Mouse (Mus musculus) forebrain, embryonic 11.5 days (tissue): ENCODE measurements around the gene Pm20d1. TPM values are rescaled to one million over a fixed set of nuclear protein-coding genes. Genes with fewer than 3 reads are reported as not detected.
"Not testable (repeated sequence)": the region's sequence is repeated elsewhere in the genome, so short reads cannot be mapped to it uniquely, and the experiment has no call there.

Source experiments
- ATAC-seq: fragments of 200-750 bp; cut with Nextera tagmentation; replicated peaks from 2 replicates; pipeline ENCODE4 v1.8.0; 2017; ENCODE audit warnings: moderate TSS enrichment; ENCODE audit not compliant: low FRiP score
- DNase-seq: peaks from one replicate; pipeline ENCODE4 v3.0.0-alpha.2; 2017; ENCODE audit warnings: low spot score
- H3K27ac ChIP-seq: fragments of 300-500 bp; sonication (generic); 2 replicates; pipeline ENCODE4 v1.5.1; 2014; ENCODE audit warnings: low read depth, low read length
- H3K27me3 ChIP-seq: fragments of 300-500 bp; sonication (generic); 2 replicates; pipeline ENCODE4 v1.6.1; 2014; ENCODE audit warnings: mild to moderate bottlenecking, low read length, mixed read lengths; ENCODE audit not compliant: control insufficient read depth, insufficient read depth
- H3K36me3 ChIP-seq: fragments of 300-500 bp; sonication (generic); 2 replicates; pipeline ENCODE4 v1.6.1; 2014; ENCODE audit warnings: mild to moderate bottlenecking, low read length, moderate library complexity, mixed read lengths; ENCODE audit not compliant: control insufficient read depth, insufficient read depth
- H3K4me1 ChIP-seq: fragments of 300-500 bp; sonication (generic); replicated peaks from 2 replicates; pipeline ENCODE4 v1.6.1; 2014; ENCODE audit warnings: low read length, mixed read lengths; ENCODE audit not compliant: control insufficient read depth, insufficient read depth
- H3K4me2 ChIP-seq: fragments of 300-500 bp; sonication (generic); 2 replicates; pipeline ENCODE4 v1.6.1; 2014; ENCODE audit warnings: low read depth, mild to moderate bottlenecking, low read length, moderate library complexity, mixed read lengths; ENCODE audit not compliant: severe bottlenecking
- H3K4me3 ChIP-seq: fragments of 300-500 bp; sonication (generic); 2 replicates; pipeline ENCODE4 v1.5.1; 2014; ENCODE audit warnings: low read depth, low read length
- H3K9ac ChIP-seq: fragments of 300-500 bp; sonication (generic); 2 replicates; pipeline ENCODE4 v1.6.1; 2014; ENCODE audit warnings: low read length
- H3K9me3 ChIP-seq: fragments of 300-500 bp; sonication (generic); 2 replicates; pipeline ENCODE4 v1.6.1; 2016; ENCODE audit warnings: low read length, mixed read lengths; ENCODE audit not compliant: control insufficient read depth
- WGBS: fragments of 180-500 bp; shearing (Covaris S2); extraction: QIAGEN DNeasy Blood & Tissue Kit; methylation state at CpG from one replicate; pipeline ENCODE4 v1.1.7; 2014; 5-methylcytosine and 5-hydroxymethylcytosine counted together
- polyA plus RNA-seq: library from polyadenylated mRNA; unstranded; fragments of >200 nt; fragmentation: Nextera tagmentation; extraction: Ambion mirVana; gene quantifications from 2 replicates; pipeline ENCODE4 v1.2.1, GENCODE M21; 2014

Pm20d1 gene
- polyA plus RNA-seq, 1 experiment from 2014 or later = 0.86 TPM

- no peak for ATAC-seq
- H3K27ac ChIP-seq = no peak overlapping the region
Observed at GRCm38 (mm10) chr1:131808986-131809385, 11.8 kb downstream of the Pm20d1 start.

DNA sequence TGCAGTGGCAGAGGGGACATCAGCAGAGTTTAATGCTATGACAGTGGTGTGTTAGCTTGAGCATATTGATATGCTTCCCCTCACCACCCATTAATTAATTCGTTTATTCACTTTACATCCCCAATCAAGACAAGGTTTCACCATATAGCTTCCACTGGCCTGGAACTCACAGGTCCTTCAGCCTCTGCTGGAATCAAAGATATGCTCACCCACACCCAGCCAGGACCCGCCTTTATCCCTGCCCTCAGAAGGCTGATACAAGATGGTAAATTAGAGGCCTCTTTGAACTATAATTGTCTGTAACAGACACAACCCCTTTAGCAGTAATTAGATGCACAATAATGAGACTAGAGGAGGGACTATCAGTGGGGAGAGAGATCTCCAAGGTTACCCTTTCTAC is 12.5 kb downstream of the Pm20d1 start:
- Histone ChIP-seq H3K27ac (no peak overlapping the region), H3K4me2 (no peak overlapping the region), H3K4me3 (no peak overlapping the region), H3K36me3 (no peaks in the 10 kb centered on the region), H3K9me3 (no peaks in the 10 kb centered on the region), H3K4me1 (no peaks in the 10 kb centered on the region), H3K27me3 (no peaks in the 10 kb centered on the region), H3K9ac (no peak overlapping the region)
- WGBS = 72% methylated on average over 2 of the region's 2 CpGs
- ATAC-seq = no peak
- DNase-seq = no peak

More at GRCm38 (mm10) chr1:131808986-131809385, 11.8 kb downstream of the Pm20d1 start:
- 96% methylated on average over 1 of the region's 1 CpGs for WGBS
- Histone ChIP-seq H3K36me3 (no peaks in the 10 kb centered on the region), H3K4me3 (no peak overlapping the region), H3K9me3 (no peaks in the 10 kb centered on the region), H3K27me3 (no peaks in the 10 kb centered on the region), H3K9ac (no peak overlapping the region), H3K4me1 (no peaks in the 10 kb centered on the region), H3K4me2 (no peak overlapping the region)
- no peak for DNase-seq

DNA sequence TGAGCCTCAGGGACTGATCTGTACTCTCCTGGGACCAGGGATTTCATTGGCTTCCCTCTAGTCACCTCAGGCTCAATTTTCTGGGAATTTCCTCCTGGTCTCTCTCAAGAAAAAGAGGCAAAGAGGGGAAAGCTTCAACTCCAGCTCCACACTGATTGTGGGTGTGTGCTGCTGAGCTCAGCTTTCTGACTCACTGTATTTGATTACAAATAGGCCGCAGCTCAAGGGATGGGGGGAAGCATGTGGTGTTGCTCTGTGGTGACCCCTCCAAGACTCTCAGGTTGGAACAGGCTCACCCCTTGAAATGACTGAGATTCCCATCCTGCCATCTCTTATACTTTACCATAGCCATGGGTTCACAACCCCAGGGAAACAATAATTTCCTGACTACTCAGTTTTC is 14.2 kb downstream of the Pm20d1 start:
- no peaks in the 10 kb centered on the region for H3K4me1 ChIP-seq
- no peak for ATAC-seq
- no peaks in the 10 kb centered on the region for H3K36me3 ChIP-seq
- DNase-seq = no peak
- H3K9ac ChIP-seq = no peak overlapping the region
- H3K27me3 ChIP-seq = no peaks in the 10 kb centered on the region
- no peak overlapping the region for H3K4me3 ChIP-seq
- H3K9me3 ChIP-seq = no peaks in the 10 kb centered on the region
- H3K27ac ChIP-seq = no peak overlapping the region
- H3K4me2 ChIP-seq = no peak overlapping the region
- WGBS = 84% methylated on average over 1 of the region's 1 CpGs

- 85% methylated on average over 9 of the region's 9 CpGs for WGBS
- Histone ChIP-seq H3K9me3 (no peaks in the 10 kb centered on the region), H3K27ac (no peak overlapping the region), H3K9ac (no peak overlapping the region), H3K4me2 (no peak overlapping the region), H3K4me3 (no peak overlapping the region), H3K27me3 (no peaks in the 10 kb centered on the region), H3K4me1 (no peaks in the 10 kb centered on the region), H3K36me3 (no peaks in the 10 kb centered on the region)
- DNase-seq (no peak), ATAC-seq (no peak)
Observed at GRCm38 (mm10) chr1:131812006-131812405, 14.8 kb downstream of the Pm20d1 start.

- 79% methylated on average over 9 of the region's 9 CpGs for WGBS
Observed at GRCm38 (mm10) chr1:131812631-131813295, 15.6 kb downstream of the Pm20d1 start.

GRCm38 (mm10) chr1:131813731-131814130 is 16.6 kb downstream of the Pm20d1 start:
- Histone ChIP-seq H3K4me3 (no peak overlapping the region), H3K36me3 (no peaks in the 10 kb centered on the region), H3K9me3 (no peaks in the 10 kb centered on the region), H3K9ac (no peak overlapping the region), H3K27me3 (no peaks in the 10 kb centered on the region), H3K27ac (no peak overlapping the region), H3K4me1 (no peaks in the 10 kb centered on the region), H3K4me2 (no peak overlapping the region)
- 90% methylated on average over 4 of the region's 4 CpGs for WGBS
- no peak for DNase-seq
- no peak for ATAC-seq

More at GRCm38 (mm10) chr1:131812631-131813295, 15.6 kb downstream of the Pm20d1 start:
- no peak overlapping the region for H3K4me3 ChIP-seq
- DNase-seq (no peak), ATAC-seq (no peak)
- H3K9me3 ChIP-seq = no peaks in the 10 kb centered on the region
- no peaks in the 10 kb centered on the region for H3K27me3 ChIP-seq
- H3K4me2 ChIP-seq = no peak overlapping the region
- no peak overlapping the region for H3K9ac ChIP-seq
- H3K4me1 ChIP-seq = no peaks in the 10 kb centered on the region
- no peak overlapping the region for H3K27ac ChIP-seq
- no peaks in the 10 kb centered on the region for H3K36me3 ChIP-seq

GRCm38 (mm10) chr1:131814191-131814590 is 17.0 kb downstream of the Pm20d1 start:
- Histone ChIP-seq H3K27me3 (no peaks in the 10 kb centered on the region), H3K4me1 (no peaks in the 10 kb centered on the region), H3K9me3 (no peaks in the 10 kb centered on the region), H3K36me3 (no peaks in the 10 kb centered on the region), H3K27ac (no peak overlapping the region), H3K4me2 (no peak overlapping the region), H3K9ac (no peak overlapping the region), H3K4me3 (no peak overlapping the region)
- DNase-seq (no peak), ATAC-seq (no peak)
- WGBS = 87% methylated on average over 3 of the region's 3 CpGs

GRCm38 (mm10) chr1:131816886-131817285 is 19.7 kb downstream of the Pm20d1 start:
- Histone ChIP-seq H3K4me2 (no peak overlapping the region), H3K27me3 (no peaks in the 10 kb centered on the region), H3K9ac (no peak overlapping the region), H3K27ac (no peak overlapping the region), H3K4me3 (no peak overlapping the region), H3K4me1 (no peaks in the 10 kb centered on the region), H3K36me3 (no peaks in the 10 kb centered on the region), H3K9me3 (no peaks in the 10 kb centered on the region)
- DNase-seq (no peak), ATAC-seq (no peak)
- 85% methylated on average over 6 of the region's 6 CpGs for WGBS

DNA sequence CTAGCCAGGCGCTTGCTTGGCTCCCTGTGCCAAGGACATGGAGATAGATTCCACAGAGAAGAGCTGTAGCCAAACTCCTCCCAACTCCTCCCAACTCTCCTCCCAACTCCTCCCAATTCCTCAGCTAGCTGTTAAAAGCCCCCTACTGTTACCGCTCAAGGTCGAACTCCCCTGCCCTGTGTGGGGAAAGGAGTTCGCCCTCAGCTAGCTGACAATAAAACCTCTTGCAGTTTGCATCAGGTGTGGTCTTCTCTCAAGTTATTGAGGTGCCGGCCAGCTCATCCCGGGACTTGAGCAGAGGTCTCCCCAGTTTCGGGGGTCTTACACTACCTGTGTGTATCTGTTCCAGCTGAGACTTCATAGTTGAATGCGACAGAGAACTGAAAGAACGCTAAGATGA is 23.2 kb downstream of the Pm20d1 start:
- H3K9me3 ChIP-seq, H3K4me1 ChIP-seq, H3K9ac ChIP-seq, ATAC-seq, H3K36me3 ChIP-seq, H3K27me3 ChIP-seq, H3K4me2 ChIP-seq, H3K27ac ChIP-seq, DNase-seq, H3K4me3 ChIP-seq: not testable (repeated sequence)
- 79% methylated on average over 8 of the region's 9 CpGs for WGBS
